Mouse (Mus musculus) myocyte (in vitro differentiated cells): ENCODE data around the gene Ephb3. TPM values are rescaled to one million over a fixed set of nuclear protein-coding genes. Genes with fewer than 3 reads are reported as not detected.
"Not testable (repeated sequence)": the region's sequence is repeated elsewhere in the genome, so short reads cannot be mapped to it uniquely, and the experiment has no call there.

Experiments
- H3K27me3 ChIP-seq: one replicate; pipeline ENCODE4 v1.6.1; 2011; ENCODE audit not compliant: control insufficient read depth, insufficient read depth, insufficient read length
- H3K36me3 ChIP-seq: one replicate; pipeline ENCODE4 v1.6.1; 2011; ENCODE audit not compliant: control insufficient read depth, insufficient read depth
- H3K4me2 ChIP-seq: one replicate; pipeline ENCODE4 v1.6.1; 2011; ENCODE audit warnings: low read depth, control low read depth
- H3K4me3 ChIP-seq: one replicate; pipeline ENCODE4 v1.5.1; 2011; ENCODE audit warnings: mild to moderate bottlenecking, control low read depth, moderate library complexity
- H3K79me2 ChIP-seq: one replicate; pipeline ENCODE4 v1.6.1; 2011; ENCODE audit not compliant: control insufficient read depth, insufficient read depth
- H3ac ChIP-seq: one replicate; pipeline ENCODE4 v1.6.1; 2011; ENCODE audit not compliant: control insufficient read depth, insufficient read length
- CEBPB ChIP-seq: IDR thresholded peaks from 2 replicates; pipeline ENCODE4 v1.6.1; 2011; ENCODE audit warnings: mild to moderate bottlenecking, moderate library complexity; ENCODE audit not compliant: poor library complexity, insufficient read depth, severe bottlenecking
- E2F4 ChIP-seq: IDR thresholded peaks from one replicate; pipeline ENCODE4 v1.6.1; 2011; ENCODE audit warnings: mild to moderate bottlenecking, control low read depth, moderate library complexity; ENCODE audit not compliant: insufficient read depth
- MAX ChIP-seq: IDR thresholded peaks from one replicate; pipeline ENCODE4 v1.6.1; 2011; ENCODE audit warnings: low read depth, mild to moderate bottlenecking, control low read depth
- MYOD1 ChIP-seq, 3 experiments: IDR thresholded peaks; one replicate each; pipeline ENCODE4 v1.6.1; 2011; ENCODE audit warnings: control low read depth in 2 of 3, low read depth in 2 of 3, mild to moderate bottlenecking in 2 of 3, moderate library complexity in 1 of 3; ENCODE audit not compliant: insufficient read length in 2 of 3, control insufficient read depth in 1 of 3
- MYOG ChIP-seq, 3 experiments: IDR thresholded peaks; one replicate each; pipeline ENCODE4 v1.6.1; 2011; ENCODE audit warnings: control low read depth in 2 of 3, low read depth in 2 of 3, mild to moderate bottlenecking in 2 of 3; ENCODE audit not compliant: insufficient read length in 2 of 3, control insufficient read depth in 1 of 3, insufficient read depth in 1 of 3
- POLR2A ChIP-seq: IDR thresholded peaks from one replicate; pipeline ENCODE4 v1.6.1; 2011; ENCODE audit warnings: low read depth, mild to moderate bottlenecking, control low read depth, moderate library complexity; ENCODE audit not compliant: insufficient read length
- POLR2AphosphoS2 ChIP-seq: IDR thresholded peaks from one replicate; pipeline ENCODE4 v1.6.1; 2011; ENCODE audit warnings: low read depth, control low read depth; ENCODE audit not compliant: insufficient read length
- REST ChIP-seq: IDR thresholded peaks from one replicate; pipeline ENCODE4 v1.6.1; 2011; ENCODE audit warnings: mild to moderate bottlenecking, control low read depth, moderate library complexity; ENCODE audit not compliant: insufficient read depth, insufficient read length
- SRF ChIP-seq: IDR thresholded peaks from one replicate; pipeline ENCODE4 v1.6.1; 2011; ENCODE audit warnings: low read depth; ENCODE audit not compliant: control insufficient read depth, insufficient read length
- TCF12 ChIP-seq: IDR thresholded peaks from one replicate; pipeline ENCODE4 v1.6.1; 2011; ENCODE audit warnings: mild to moderate bottlenecking, control low read depth; ENCODE audit not compliant: poor library complexity, insufficient read depth, severe bottlenecking
- TCF3 ChIP-seq: IDR thresholded peaks from one replicate; pipeline ENCODE4 v1.6.1; 2011; ENCODE audit warnings: low read depth, control low read depth; ENCODE audit not compliant: insufficient read length
- USF1 ChIP-seq: IDR thresholded peaks from one replicate; pipeline ENCODE4 v1.6.1; 2011; ENCODE audit warnings: low read depth, mild to moderate bottlenecking, control low read depth, moderate library complexity
- polyA plus RNA-seq: library from polyadenylated mRNA; unstranded; fragments of >200 nt; fragmentation: generic; extraction: Trizol; gene quantifications from one replicate; pipeline ENCODE4 v1.2.1, GENCODE M21; 2012; ENCODE audit warnings: missing spikeins

Ephb3 gene
- polyA plus RNA-seq, result 30.6 TPM

DNA sequence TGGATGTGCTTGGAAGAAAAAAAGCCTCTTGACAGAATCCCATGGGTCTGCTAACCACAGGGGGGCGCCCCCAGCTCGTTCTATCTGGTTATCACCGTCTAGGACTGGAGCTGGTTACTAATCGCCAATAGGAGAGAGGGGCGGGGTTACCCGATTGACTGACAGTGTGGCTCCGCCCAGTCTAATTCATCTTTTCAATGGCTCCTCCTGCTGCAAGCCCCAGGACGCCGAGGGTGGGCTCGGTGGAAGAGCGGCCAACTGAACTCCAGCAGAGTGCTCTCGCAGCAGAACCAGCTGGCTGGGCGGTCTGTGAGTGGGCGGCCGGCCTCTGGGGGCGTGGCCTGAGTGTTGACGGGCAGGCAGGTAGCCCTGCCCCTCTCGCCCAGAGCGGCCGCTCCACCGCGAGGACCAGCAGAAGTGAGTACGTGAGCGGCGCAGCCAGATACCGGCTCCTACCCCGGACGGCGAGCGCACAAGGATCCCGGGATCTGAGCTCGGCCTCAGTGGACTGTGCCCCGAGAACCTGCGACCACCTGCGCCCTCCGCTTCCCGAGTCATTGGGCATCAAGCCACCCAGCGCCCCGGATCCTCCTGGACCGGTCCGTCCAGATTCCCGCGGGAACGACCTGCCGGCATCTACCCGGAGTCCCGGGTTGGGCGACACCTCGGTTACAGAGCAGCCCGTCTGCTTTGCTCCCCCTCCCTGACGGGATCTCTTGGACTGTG, at the start of gene Ephb3:
Gene Ephb3 (plus strand): TSS at position 389 of the 726 bp plus-strand sequence.
- H3ac ChIP-seq, result peak within 1 kb of the TSS; percentile 97
- no peak for TF ChIP-seq USF1
- peak; percentile 98 for TF ChIP-seq POLR2AphosphoS2
- TF ChIP-seq MYOD1 (IDR thresholded peaks at IDR 0.05; ENCODE audit: control insufficient read depth in 1 of 3, insufficient read length in 2 of 3, low read depth in 2 of 3), result peak in 2 of 3 experiments; percentile 35 to 77
- peak in 2 of 3 experiments; percentile 28 to 74 for TF ChIP-seq MYOG (IDR thresholded peaks at IDR 0.05; ENCODE audit: control insufficient read depth in 1 of 3, insufficient read depth in 1 of 3, insufficient read length in 2 of 3, low read depth in 2 of 3)
- peak; percentile 100 for TF ChIP-seq POLR2A
- no peak for TF ChIP-seq TCF3
- TF ChIP-seq CEBPB, result no peak
- no peak for TF ChIP-seq E2F4
- TF ChIP-seq MAX, result no peak
- peak; percentile 37 for TF ChIP-seq REST
- no peak for TF ChIP-seq TCF12
- TF ChIP-seq SRF, result no peak
- H3K36me3 ChIP-seq, result no peaks in the 10 kb centered on the region
- peaks cover 10% of the 10 kb centered on the region for H3K27me3 ChIP-seq
- peak within 1 kb of the TSS; percentile 82 for H3K4me3 ChIP-seq
- peak within 1 kb of the TSS; percentile 81 for H3K4me2 ChIP-seq
- H3K79me2 ChIP-seq, result peaks cover 37% of the 10 kb centered on the region

DNA sequence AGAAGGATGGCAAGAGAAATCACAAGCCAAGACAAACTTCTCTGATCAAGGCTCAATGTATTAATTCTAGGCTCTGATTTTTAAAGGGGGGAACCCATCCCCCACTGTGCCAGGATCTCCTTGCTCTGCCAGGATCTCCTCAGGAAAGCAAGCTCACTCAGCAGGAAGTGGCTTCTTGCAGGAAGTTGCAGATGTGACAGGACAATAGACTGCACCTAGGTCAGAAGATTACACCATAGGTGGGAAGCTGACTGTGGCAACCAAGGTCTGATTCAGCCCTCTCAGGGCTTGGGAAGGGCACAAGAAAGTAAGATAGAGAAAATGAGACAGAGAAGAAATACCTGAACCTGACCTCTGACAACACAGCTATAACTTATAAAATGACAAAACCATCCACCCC, 48.3 kb upstream of the Ephb3 start:
- not testable (repeated sequence) for H3ac ChIP-seq, H3K36me3 ChIP-seq, H3K4me2 ChIP-seq, H3K27me3 ChIP-seq, H3K4me3 ChIP-seq, H3K79me2 ChIP-seq

DNA sequence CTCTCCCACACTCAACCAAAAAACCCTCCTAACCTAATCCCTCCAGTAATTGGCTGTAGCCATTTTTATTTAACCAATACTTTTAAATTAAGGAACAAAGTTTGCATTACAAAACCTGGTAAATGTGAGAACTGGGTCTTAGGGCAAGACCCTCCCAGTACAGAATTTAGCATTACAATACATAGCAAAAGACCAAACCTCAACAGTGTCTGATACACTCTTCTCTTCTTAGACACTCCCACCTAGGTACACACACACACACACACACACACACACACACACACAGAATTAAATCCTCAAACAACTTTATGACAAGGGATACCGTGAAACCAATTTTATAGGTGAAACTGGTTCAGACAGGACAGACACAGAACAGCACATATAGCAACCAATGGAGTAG, 45.3 kb upstream of the Ephb3 start:
- H3K36me3 ChIP-seq, H3K4me3 ChIP-seq, H3K4me2 ChIP-seq, H3ac ChIP-seq, H3K27me3 ChIP-seq, H3K79me2 ChIP-seq: not testable (repeated sequence)

DNA sequence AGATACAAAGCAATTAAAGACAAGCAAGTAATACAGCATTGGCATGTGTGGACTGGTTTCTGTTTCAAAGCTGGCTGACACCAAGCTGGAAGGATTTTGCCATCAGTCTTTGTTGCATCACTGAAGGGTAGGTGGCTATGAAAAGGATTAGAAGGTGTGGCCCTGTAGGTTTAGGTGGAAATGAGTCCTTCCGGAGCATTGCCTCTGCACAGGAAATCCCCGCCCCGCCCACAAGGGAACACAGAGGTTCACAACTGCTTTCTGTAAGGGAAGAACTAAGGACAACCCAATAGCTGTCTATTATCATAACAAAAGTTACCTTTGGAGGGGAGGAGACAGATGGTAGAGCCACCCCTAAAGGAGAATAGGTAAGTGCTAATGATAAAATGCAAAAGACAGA, 41.1 kb upstream of the Ephb3 start:
- H3K36me3 ChIP-seq, H3K4me3 ChIP-seq, H3K27me3 ChIP-seq, H3K4me2 ChIP-seq, H3ac ChIP-seq, H3K79me2 ChIP-seq: not testable (repeated sequence)

DNA sequence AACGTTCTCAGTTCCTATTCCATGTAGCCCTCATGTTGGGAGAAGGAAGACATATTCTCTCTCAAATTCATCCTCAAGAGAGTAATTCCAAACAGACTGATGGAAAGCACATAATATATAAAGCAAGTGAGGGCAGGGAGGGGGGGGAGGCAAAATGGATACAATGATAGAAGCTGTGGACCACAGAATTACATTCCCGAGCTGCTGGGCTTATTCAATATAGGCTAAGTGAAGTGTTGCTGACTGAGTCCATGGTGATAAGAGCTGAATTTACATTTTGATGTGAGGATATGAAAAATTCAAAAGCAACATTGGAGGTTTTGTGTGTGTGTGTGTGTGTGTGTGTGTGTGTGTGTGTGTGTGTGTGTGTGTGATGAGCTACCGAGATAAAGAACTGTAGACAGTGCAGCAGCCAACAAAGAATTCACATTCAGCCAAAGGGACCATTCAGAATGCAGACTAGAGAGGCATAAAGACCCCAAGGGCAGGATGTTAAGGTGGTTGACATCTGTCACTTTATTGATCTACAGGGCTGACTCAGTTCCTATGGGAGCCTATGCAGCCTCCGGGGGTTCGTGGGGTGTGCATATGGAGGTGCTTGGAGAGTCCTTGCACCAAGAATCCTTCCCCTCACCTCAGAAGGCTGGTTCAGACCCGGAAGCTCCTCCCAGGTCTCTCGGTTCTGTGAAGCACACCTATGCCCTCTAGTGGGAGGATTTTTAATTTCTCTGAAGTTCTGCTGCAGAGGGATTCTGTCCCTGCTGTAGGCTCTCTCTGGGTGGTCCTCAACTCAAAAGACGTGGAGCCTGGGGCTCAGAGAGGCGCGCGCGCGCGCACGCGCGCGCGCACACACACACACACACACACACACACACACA, 39.0 kb upstream of the Ephb3 start:
- not testable (repeated sequence) for H3K36me3 ChIP-seq, H3ac ChIP-seq, H3K79me2 ChIP-seq, H3K4me3 ChIP-seq, H3K4me2 ChIP-seq, H3K27me3 ChIP-seq

DNA sequence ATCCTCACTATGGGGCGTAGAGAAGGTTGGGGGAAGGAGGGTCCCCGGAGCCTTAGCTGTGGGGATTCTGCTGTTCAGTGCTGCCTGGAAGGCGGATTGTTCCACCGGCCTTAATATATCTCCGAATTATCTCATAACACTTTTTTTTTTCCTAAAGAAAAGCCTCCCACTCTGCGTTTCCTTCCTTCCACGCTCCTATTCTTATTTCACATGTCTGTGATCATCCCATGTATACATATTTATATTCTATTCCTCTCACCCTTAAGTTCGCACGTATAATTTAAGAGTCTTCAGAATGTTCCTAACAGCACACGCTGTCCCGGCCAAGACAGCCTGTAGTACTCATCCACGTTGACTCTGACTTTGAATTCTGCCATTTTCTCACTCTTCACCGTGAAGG, 35.8 kb upstream of the Ephb3 start:
- Histone ChIP-seq H3K4me2 (no peak overlapping the region), H3K4me3 (no peak overlapping the region), H3K27me3 (peaks cover 7% of the 10 kb centered on the region), H3ac (no peak overlapping the region), H3K36me3 (no peaks in the 10 kb centered on the region), H3K79me2 (no peaks in the 10 kb centered on the region)
- TF ChIP-seq SRF (no peak), CEBPB (no peak), REST (no peak), TCF3 (no peak), POLR2A (no peak), MYOG (IDR thresholded peaks at IDR 0.05; ENCODE audit: control insufficient read depth in 1 of 3, insufficient read depth in 1 of 3, insufficient read length in 2 of 3, low read depth in 2 of 3) (no peak), E2F4 (no peak), POLR2AphosphoS2 (no peak), MAX (no peak), TCF12 (no peak), USF1 (no peak), MYOD1 (IDR thresholded peaks at IDR 0.05; ENCODE audit: control insufficient read depth in 1 of 3, insufficient read length in 2 of 3, low read depth in 2 of 3) (no peak)
